Mouse (Mus musculus) erythroblast, adult 5-6 weeks (primary cell): ENCODE results near the gene Ormdl3. TPM values are rescaled to one million over a fixed set of nuclear protein-coding genes. Genes with fewer than 3 reads are reported as not detected.

Experiments used
- ATAC-seq: replicated peaks from 2 replicates; pipeline ENCODE4 v1.8.0; 2016; ENCODE audit warnings: moderate number of reproducible peaks, mild to moderate bottlenecking, moderate TSS enrichment, inconsistent platforms; ENCODE audit not compliant: poor library complexity, low FRiP score, severe bottlenecking
- total RNA-seq, 2 experiments: library from RNA; stranded (forward) in 1 of 2; stranded (reverse) in 1 of 2; fragments of 150-400 nt in 1 of 2; fragments of 200-764, 138-1000 nt in 1 of 2; gene quantifications; 2 replicates each; pipeline versions ENCODE4 v1.2.3 to v1.2.4; 2015 to 2017; ENCODE audit warnings: low replicate concordance in 2 of 2

Ormdl3 gene
- total RNA-seq, 2 experiments from 2014 or later = 31.9 to 37.9 TPM

DNA sequence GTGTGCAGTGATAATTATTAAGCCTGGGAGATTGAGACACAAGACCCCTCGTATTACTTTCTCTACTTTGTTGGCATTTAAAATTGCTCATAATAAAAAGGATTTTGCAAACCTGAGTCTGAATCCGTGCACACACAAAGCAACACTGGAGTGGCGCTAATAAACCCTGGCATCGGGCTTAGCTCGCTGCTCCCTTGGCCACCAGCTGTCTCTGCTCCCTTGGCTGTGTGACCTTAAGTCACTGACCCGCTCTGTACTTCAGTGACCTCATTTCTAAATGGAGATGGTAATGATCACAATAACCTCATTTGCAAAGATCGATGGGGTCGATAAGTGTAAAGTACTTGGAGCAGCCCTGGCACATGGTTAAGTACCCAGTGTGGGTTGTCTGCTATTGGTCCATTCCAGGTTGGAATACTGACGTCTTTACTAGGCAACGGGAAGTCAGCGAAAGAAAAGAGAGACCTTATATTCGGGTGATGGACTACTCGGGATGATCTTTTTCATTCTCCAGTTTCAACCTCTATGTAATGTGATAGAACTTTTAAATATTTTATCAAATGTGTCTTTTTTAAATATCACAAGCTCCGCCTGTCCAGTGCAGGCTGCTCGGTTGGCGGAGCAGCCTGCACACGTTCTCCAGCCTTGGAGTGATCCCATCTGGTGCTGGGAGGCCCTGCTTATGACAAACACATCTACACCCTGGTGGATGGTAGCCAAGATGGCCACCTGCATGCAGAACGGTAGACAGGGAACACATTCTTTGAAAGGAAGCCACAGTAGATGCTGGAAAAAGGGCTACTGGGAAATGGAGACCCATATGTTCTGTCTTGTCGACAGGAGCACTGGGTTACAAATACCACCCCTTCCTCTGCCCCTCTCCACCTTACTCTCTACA lies 3.6 kb upstream of the Ormdl3 start:
- ATAC-seq = no peak

- ATAC-seq = no peak
These were observed 2.1 kb upstream of the Ormdl3 start for GRCm38 (mm10) chr11:98589306-98589705.

DNA sequence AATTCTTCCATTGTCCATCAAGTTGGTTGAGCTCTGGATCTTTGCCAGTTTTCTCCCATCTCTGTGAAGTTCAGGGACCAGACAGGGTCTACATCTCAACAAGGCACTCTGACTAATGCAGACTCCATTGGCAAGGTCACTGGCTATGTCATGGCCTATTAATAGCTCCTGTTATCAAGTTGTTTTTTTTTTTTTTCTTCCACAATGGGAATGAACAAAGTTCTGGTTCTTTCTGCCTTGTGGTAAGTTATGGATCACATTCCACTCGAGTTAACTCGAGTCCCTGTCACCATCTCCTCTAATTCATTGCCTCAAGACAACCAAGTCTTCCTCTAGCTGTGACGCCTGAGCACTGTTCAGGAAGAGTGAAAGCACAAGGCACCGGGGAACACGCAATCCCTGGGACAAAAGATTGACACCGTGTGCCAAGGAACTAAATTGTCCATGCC lies 1.7 kb upstream of the Ormdl3 start:
- no peak for ATAC-seq

DNA sequence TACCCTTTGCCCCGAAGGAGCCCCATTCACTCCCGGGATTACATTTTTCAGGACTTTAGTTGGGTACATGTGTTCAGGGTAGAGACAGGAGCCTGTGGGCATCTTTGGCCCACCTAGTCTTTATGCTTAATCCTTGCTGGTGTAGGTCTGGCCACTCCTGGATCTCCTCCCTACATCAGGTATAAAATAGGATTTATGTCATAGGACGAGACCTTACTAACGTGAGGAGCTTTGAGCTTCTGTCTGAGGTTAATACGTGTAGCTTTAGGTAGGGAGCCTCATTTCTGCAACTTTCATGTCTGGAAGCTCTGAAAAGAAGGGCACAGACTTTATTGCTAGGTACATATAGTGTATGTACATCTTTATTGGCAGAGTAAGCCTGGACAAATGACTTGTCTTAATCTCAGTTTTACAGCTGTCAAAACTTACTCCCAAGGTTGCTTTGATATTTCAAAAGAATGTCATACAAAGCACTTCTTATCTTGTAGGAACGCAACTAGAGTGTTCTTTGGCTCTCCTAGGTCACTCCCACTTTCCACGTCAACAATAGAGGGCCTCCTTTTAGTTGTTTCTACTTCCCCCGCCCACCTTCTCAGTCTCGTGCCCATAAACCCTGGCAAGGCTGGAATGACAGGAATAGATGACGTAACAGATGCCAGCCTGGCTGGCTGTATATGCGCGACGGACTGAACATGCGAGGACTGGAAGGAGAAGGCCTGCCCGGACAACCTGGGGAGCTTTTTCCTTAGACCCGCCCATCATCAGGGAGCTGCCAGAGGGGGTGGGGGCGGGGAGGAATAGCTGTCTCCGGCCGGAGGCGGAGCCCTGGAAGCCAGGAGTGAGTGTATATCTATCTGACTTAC lies 747 bp upstream of the Ormdl3 start:
- peak; percentile 65 for ATAC-seq

DNA sequence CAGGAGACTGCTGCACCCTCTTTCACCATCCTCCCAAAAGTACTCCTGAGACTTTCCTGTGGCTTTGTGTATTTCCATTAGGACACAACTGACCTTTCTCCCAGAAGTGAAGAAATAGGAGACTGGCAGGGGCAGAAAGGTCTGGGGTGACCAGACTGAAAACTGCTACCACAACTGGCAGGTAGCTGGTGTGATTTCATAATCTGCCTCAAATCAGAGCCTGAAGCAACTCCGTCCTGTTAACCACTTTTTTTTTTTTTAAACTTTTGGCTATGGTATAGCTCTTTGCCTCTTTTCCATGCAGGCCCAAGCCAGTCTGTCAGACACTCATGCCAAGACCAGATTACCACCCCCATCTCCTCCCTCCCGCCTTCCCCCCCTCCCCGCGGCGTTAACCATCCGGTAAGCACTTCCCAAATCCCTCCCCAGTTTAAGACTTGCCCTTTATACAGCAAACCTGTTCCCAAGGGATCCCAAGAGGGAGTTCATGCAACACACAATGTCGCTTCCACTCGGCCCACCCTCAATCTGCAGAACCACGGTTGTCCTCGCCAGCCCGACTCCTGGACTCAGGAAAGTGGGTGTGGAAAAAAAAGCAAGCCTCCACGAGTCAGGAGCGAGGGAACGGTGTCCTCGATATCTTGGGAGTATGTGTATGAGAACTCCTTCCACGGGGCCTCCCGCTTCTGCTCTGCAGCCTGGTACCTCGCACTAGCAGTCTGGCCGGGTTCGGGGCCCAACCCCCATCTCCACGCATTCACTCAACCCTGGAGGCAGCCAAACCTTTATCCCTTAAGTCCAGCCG lies 879 bp downstream of the Ormdl3 start:
- no peak for ATAC-seq

GRCm38 (mm10) chr11:98584629-98585177 lies 2.5 kb downstream of the Ormdl3 start:
- no peak for ATAC-seq

GRCm38 (mm10) chr11:98584146-98584545 lies 3.0 kb downstream of the Ormdl3 start:
- no peak for ATAC-seq

DNA sequence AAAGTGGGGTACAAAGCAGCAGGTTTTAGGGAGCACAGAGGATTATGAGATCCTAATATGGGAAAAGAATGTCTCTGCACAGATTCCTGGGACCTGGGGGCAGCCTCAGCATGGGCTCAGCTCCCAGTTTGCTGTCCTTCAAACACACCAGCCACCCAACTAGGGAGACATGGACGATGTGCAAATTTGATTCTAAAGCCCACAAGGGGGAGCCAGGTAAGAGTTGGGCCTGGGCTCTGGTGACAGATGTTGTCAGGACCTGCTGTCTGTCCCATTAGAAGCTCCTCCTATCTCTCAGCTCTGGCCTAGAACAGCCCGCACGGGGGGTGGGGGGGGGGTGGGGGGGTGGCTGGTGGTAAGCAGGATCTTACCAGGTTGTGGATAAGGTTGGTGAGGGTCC lies 3.6 kb downstream of the Ormdl3 start:
- 0 out of 2 replicates have a peak, but pooled peaks have one; percentile 13 for ATAC-seq

- ATAC-seq = peak; percentile 48
These were observed 4.0 kb downstream of the Ormdl3 start for GRCm38 (mm10) chr11:98583265-98583552.

DNA sequence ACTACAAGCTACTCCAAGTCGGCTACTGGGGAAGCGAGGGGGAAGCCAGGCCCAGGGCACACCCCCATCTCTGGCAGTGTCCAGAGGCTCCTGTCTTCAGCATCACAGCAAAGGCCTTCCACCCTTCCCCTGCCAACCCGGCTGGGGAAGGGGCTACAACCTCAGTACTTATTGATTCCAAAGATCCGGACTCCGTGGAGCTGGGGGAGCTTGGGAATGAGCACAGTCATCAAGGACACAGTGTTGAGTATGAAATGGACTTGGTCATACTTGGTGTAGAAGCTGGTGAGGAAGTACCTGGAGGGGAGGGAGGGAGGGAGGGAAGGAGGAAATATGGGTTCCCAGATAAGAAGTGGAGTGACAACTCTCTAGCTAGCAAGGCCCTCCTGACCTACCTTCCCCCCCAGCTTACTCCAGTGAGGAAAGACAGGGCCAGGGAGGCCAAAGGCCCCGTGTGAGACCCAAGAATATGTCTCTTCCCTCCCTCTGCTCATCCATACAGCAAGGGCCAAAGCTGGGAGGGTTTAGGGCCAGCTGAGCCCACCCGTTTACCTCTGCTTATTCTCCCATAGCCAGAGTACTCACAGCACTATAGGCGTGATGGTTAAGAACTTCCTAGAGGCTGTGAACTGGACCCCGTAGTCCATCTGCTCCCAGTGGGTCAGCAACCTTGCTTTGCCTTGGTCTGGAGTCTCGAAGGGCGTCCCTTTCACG lies 4.5 kb downstream of the Ormdl3 start:
- peak; percentile 33 for ATAC-seq

GRCm38 (mm10) chr11:98582030-98582388 lies 5.2 kb downstream of the Ormdl3 start:
- ATAC-seq = peak; percentile 17

DNA sequence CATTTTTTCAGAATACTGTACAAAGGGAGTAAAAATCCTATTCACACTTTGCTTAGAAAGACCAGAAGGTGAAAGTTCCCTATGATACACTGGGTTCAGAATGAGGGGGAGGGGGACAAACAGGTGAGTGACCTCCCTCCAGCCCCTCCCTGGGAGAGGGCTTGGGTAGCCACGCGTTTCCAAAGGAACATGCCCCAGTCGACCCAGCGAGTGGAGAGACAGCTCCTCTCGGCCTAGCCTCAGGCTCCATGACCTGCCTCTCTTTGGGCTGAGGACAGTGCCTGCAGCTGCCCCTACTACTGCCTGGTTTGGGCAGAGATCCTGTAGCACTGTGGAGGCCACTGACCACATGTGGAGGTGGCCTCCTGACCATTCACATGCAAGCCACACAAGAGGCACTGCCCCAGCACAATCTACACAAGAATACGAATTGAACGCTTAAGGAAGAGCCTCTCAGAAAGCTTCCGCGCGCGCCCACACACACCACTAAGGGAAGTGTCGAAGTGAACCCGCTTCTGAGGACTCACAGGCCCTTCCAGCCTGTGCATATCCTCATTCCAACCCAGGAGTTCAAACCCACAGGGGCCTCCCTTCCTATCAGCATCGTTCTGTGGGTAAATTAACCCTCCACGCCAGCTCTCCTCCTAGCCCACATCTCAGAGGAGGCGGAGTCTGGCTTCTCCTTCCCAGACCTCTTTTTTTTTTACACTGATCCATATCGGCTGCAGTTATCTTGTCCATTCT lies 5.7 kb downstream of the Ormdl3 start:
- peak; percentile 22 for ATAC-seq

DNA sequence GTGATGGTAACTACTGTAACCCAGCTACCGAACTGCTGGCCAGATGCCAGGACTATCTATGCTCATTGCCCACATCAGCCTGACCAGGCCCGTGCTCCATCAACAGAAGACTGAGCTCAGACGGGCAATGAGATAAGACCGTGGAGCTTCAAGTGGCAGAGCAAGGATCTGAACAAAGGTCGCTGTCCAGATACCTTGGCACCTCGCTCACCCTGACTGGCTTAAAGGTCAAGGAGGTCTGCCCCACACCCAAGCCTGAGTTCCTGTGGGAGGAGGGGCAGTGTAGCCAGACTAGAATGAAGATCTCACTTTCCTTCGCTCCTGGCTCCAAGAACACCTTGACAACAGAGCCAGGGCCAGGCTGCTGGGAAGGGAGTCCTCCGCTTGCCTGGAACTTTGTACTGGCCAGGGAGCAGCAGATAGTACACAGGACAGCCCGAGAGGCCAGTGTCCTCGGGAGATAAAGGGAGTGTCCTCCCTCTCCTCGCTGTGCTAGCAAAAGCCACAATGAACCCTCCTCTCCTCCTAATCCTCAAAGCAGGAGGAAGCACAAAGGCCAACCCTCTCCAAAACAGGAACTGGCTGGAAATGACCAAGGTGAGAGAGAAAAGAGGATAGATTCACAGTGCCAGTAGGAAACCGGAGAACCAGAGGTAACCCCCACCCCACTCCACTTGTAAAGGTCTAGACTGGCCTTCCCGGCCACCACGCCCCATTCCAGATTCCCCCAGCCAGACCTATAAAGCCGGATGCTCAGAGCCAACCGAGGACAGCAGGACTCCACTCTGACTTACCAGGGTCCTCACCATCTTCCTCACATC lies 6.7 kb downstream of the Ormdl3 start:
- ATAC-seq = peak; percentile 52

DNA sequence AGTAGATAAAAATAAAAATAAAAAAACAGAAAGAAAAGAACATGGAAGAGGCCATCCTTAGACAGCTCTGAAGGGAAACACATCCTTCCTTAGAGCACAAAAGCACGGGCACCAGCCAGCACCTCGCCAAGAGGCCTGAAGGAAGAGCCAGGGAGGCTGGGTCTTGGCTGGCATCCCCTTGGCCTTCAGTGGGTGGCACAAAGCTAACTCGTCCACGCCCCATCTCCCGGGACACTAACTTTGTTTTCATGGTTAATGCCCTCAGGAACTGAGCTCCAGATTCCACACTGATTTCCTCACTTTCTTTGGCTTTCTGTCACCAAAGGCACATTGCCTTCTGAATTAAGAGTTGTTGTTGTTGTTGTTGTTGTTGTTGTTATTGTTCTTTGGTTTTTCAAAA lies 9.4 kb downstream of the Ormdl3 start:
- ATAC-seq = no peak

- no peak for ATAC-seq
These were observed 17.7 kb downstream of the Ormdl3 start for GRCm38 (mm10) chr11:98569461-98569860.

DNA sequence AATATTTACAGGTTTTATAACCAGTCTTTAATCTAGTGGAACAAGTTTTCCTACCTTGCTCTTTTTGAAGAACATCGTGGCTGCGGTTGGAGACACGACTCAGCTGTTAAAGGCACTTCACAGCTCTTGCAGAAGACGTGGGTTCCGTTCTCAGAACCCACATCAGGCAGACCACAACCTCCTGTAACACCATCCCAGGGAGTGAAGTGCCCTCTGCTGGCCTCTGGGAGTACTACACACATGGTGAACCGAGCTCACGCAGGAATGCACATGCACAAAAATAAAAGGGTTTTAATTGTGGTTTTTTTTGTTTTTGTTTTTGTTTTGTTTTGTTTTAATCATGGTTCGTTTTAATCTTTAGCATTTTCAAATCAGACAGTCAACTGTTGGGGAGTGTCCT lies 18.8 kb downstream of the Ormdl3 start:
- ATAC-seq = 0 out of 2 replicates have a peak, but pooled peaks have one; percentile 41

GRCm38 (mm10) chr11:98563921-98564414 lies 23.2 kb downstream of the Ormdl3 start:
- no peak for ATAC-seq

DNA sequence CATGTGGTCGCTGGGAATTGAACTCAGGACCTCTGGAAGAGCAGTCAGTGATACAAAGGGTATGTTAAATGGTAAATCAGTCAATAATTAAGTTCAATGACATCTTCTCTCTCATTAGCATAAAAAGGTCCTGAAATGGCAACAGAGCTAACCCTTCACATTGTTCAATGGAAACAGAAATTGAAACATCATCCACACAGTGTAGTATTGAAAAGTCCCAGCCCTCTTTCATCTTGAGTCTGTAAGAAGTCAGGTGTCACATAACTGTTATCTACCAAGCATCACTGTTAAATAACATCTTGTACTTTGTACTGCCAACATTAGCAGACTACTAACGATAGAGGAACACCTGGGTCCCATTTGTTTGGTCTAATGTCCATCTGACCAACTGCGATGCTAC lies 24.1 kb downstream of the Ormdl3 start:
- no peak for ATAC-seq
